Mouse (Mus musculus) forebrain, embryonic 11.5 days (tissue): ENCODE data around the gene Slc4a1ap. TPM values are rescaled to one million over a fixed set of nuclear protein-coding genes. Genes with fewer than 3 reads are reported as not detected.
"Not testable (repeated sequence)": the region's sequence is repeated elsewhere in the genome, so short reads cannot be mapped to it uniquely, and the experiment has no call there.

Experiments used
- ATAC-seq: fragments of 200-750 bp; cut with Nextera tagmentation; replicated peaks from 2 replicates; pipeline ENCODE4 v1.8.0; 2017; ENCODE audit warnings: moderate TSS enrichment; ENCODE audit not compliant: low FRiP score
- DNase-seq: peaks from one replicate; pipeline ENCODE4 v3.0.0-alpha.2; 2017; ENCODE audit warnings: low spot score
- H3K27ac ChIP-seq: fragments of 300-500 bp; sonication (generic); 2 replicates; pipeline ENCODE4 v1.5.1; 2014; ENCODE audit warnings: low read depth, low read length
- H3K27me3 ChIP-seq: fragments of 300-500 bp; sonication (generic); 2 replicates; pipeline ENCODE4 v1.6.1; 2014; ENCODE audit warnings: mild to moderate bottlenecking, low read length, mixed read lengths; ENCODE audit not compliant: control insufficient read depth, insufficient read depth
- H3K36me3 ChIP-seq: fragments of 300-500 bp; sonication (generic); 2 replicates; pipeline ENCODE4 v1.6.1; 2014; ENCODE audit warnings: mild to moderate bottlenecking, low read length, moderate library complexity, mixed read lengths; ENCODE audit not compliant: control insufficient read depth, insufficient read depth
- H3K4me1 ChIP-seq: fragments of 300-500 bp; sonication (generic); replicated peaks from 2 replicates; pipeline ENCODE4 v1.6.1; 2014; ENCODE audit warnings: low read length, mixed read lengths; ENCODE audit not compliant: control insufficient read depth, insufficient read depth
- H3K4me2 ChIP-seq: fragments of 300-500 bp; sonication (generic); 2 replicates; pipeline ENCODE4 v1.6.1; 2014; ENCODE audit warnings: low read depth, mild to moderate bottlenecking, low read length, moderate library complexity, mixed read lengths; ENCODE audit not compliant: severe bottlenecking
- H3K4me3 ChIP-seq: fragments of 300-500 bp; sonication (generic); 2 replicates; pipeline ENCODE4 v1.5.1; 2014; ENCODE audit warnings: low read depth, low read length
- H3K9ac ChIP-seq: fragments of 300-500 bp; sonication (generic); 2 replicates; pipeline ENCODE4 v1.6.1; 2014; ENCODE audit warnings: low read length
- H3K9me3 ChIP-seq: fragments of 300-500 bp; sonication (generic); 2 replicates; pipeline ENCODE4 v1.6.1; 2016; ENCODE audit warnings: low read length, mixed read lengths; ENCODE audit not compliant: control insufficient read depth
- WGBS: fragments of 180-500 bp; shearing (Covaris S2); extraction: QIAGEN DNeasy Blood & Tissue Kit; methylation state at CpG from one replicate; pipeline ENCODE4 v1.1.7; 2014; 5-methylcytosine and 5-hydroxymethylcytosine counted together
- polyA plus RNA-seq: library from polyadenylated mRNA; unstranded; fragments of >200 nt; fragmentation: Nextera tagmentation; extraction: Ambion mirVana; gene quantifications from 2 replicates; pipeline ENCODE4 v1.2.1, GENCODE M21; 2014

Slc4a1ap gene
- polyA plus RNA-seq, 1 experiment from 2014 or later, result 33.3 TPM

- peak; percentile 6 for DNase-seq
- H3K4me1 ChIP-seq, result no peaks in the 10 kb centered on the region
- 87% methylated on average over 6 of the region's 6 CpGs for WGBS
- H3K27ac ChIP-seq, result no peak overlapping the region
- H3K27me3 ChIP-seq, result no peaks in the 10 kb centered on the region
- H3K9ac ChIP-seq, result no peak overlapping the region
- ATAC-seq, result no peak
- no peaks in the 10 kb centered on the region for H3K9me3 ChIP-seq
- no peaks in the 10 kb centered on the region for H3K36me3 ChIP-seq
- H3K4me2 ChIP-seq, result no peak overlapping the region
- no peak overlapping the region for H3K4me3 ChIP-seq
These were observed 54.5 kb downstream of the Slc4a1ap start for GRCm38 (mm10) chr5:31581263-31581662.

GRCm38 (mm10) chr5:31581932-31582331 lies 55.1 kb downstream of the Slc4a1ap start:
- no peaks in the 10 kb centered on the region for H3K36me3 ChIP-seq
- H3K4me2 ChIP-seq, result no peak overlapping the region
- no peaks in the 10 kb centered on the region for H3K4me1 ChIP-seq
- no peak overlapping the region for H3K27ac ChIP-seq
- 76% methylated on average over 3 of the region's 3 CpGs for WGBS
- H3K9ac ChIP-seq, result no peak overlapping the region
- H3K27me3 ChIP-seq, result no peaks in the 10 kb centered on the region
- no peak for ATAC-seq
- H3K9me3 ChIP-seq, result no peaks in the 10 kb centered on the region
- no peak overlapping the region for H3K4me3 ChIP-seq
- peak; percentile 11 for DNase-seq

GRCm38 (mm10) chr5:31583261-31583660 lies 56.5 kb downstream of the Slc4a1ap start:
- DNase-seq (no peak), ATAC-seq (no peak)
- Histone ChIP-seq H3K9me3 (no peaks in the 10 kb centered on the region), H3K4me3 (no peak overlapping the region), H3K9ac (no peak overlapping the region), H3K27ac (no peak overlapping the region), H3K4me2 (no peak overlapping the region), H3K27me3 (no peaks in the 10 kb centered on the region), H3K36me3 (no peaks in the 10 kb centered on the region), H3K4me1 (no peaks in the 10 kb centered on the region)
- WGBS, result 75% methylated on average over 2 of the region's 2 CpGs

- no peak overlapping the region for H3K27ac ChIP-seq
- H3K9me3 ChIP-seq, result no peaks in the 10 kb centered on the region
- no peaks in the 10 kb centered on the region for H3K4me1 ChIP-seq
- DNase-seq (no peak), ATAC-seq (no peak)
- 93% methylated on average over 4 of the region's 4 CpGs for WGBS
- no peak overlapping the region for H3K9ac ChIP-seq
- no peaks in the 10 kb centered on the region for H3K36me3 ChIP-seq
- H3K4me3 ChIP-seq, result no peak overlapping the region
- no peaks in the 10 kb centered on the region for H3K27me3 ChIP-seq
- H3K4me2 ChIP-seq, result no peak overlapping the region
These were observed 58.7 kb downstream of the Slc4a1ap start for GRCm38 (mm10) chr5:31585526-31585925.

- no peaks in the 10 kb centered on the region for H3K9me3 ChIP-seq
- no peak for ATAC-seq
These were observed 61.2 kb downstream of the Slc4a1ap start for GRCm38 (mm10) chr5:31588016-31588415.

GRCm38 (mm10) chr5:31588672-31589071 lies 61.9 kb downstream of the Slc4a1ap start:
- H3K27me3 ChIP-seq, ATAC-seq, H3K36me3 ChIP-seq, H3K27ac ChIP-seq, H3K4me3 ChIP-seq, H3K9ac ChIP-seq, H3K4me1 ChIP-seq, H3K9me3 ChIP-seq, H3K4me2 ChIP-seq: not testable (repeated sequence)
- peak; percentile 49 for DNase-seq
- WGBS, result 78% methylated on average over 8 of the region's 8 CpGs

More at GRCm38 (mm10) chr5:31588016-31588415, 61.2 kb downstream of the Slc4a1ap start:
- no peak overlapping the region for H3K9ac ChIP-seq
- 78% methylated on average over 2 of the region's 2 CpGs for WGBS
- no peaks in the 10 kb centered on the region for H3K27me3 ChIP-seq
- no peaks in the 10 kb centered on the region for H3K4me1 ChIP-seq
- DNase-seq, result no peak
- H3K36me3 ChIP-seq, result no peaks in the 10 kb centered on the region
- H3K4me3 ChIP-seq, result no peak overlapping the region
- H3K27ac ChIP-seq, result no peak overlapping the region
- no peak overlapping the region for H3K4me2 ChIP-seq

- H3K27ac ChIP-seq, result no peak overlapping the region
- H3K4me3 ChIP-seq, result no peak overlapping the region
- peak; percentile 49 for DNase-seq
- no peaks in the 10 kb centered on the region for H3K4me1 ChIP-seq
- H3K9me3 ChIP-seq, result no peaks in the 10 kb centered on the region
- 71% methylated on average over 14 of the region's 14 CpGs for WGBS
- H3K9ac ChIP-seq, result no peak overlapping the region
- no peaks in the 10 kb centered on the region for H3K27me3 ChIP-seq
- no peaks in the 10 kb centered on the region for H3K36me3 ChIP-seq
- no peak for ATAC-seq
- no peak overlapping the region for H3K4me2 ChIP-seq
These were observed 63.0 kb downstream of the Slc4a1ap start for GRCm38 (mm10) chr5:31589711-31590319.

GRCm38 (mm10) chr5:31591122-31591521 lies 64.3 kb downstream of the Slc4a1ap start:
- no peak overlapping the region for H3K4me2 ChIP-seq
- no peak overlapping the region for H3K4me3 ChIP-seq
- H3K9me3 ChIP-seq, result no peaks in the 10 kb centered on the region
- H3K27ac ChIP-seq, result no peak overlapping the region
- ATAC-seq, result no peak
- H3K9ac ChIP-seq, result no peak overlapping the region
- WGBS, result 94% methylated on average over 7 of the region's 7 CpGs
- no peaks in the 10 kb centered on the region for H3K36me3 ChIP-seq
- H3K4me1 ChIP-seq, result no peaks in the 10 kb centered on the region
- no peak for DNase-seq
- no peaks in the 10 kb centered on the region for H3K27me3 ChIP-seq

GRCm38 (mm10) chr5:31595868-31596267 lies 69.1 kb downstream of the Slc4a1ap start:
- no peak overlapping the region for H3K4me2 ChIP-seq
- H3K4me3 ChIP-seq, result no peak overlapping the region
- no peak overlapping the region for H3K27ac ChIP-seq
- H3K9ac ChIP-seq, result no peak overlapping the region
- no peaks in the 10 kb centered on the region for H3K27me3 ChIP-seq
- no peaks in the 10 kb centered on the region for H3K36me3 ChIP-seq
- ATAC-seq, result no peak
- no peaks in the 10 kb centered on the region for H3K9me3 ChIP-seq
- H3K4me1 ChIP-seq, result 0 out of 2 replicates have a peak, but pooled peaks cover 4% of the 10 kb centered on the region
- peak; percentile 44 for DNase-seq
- 54% methylated on average over 4 of the region's 4 CpGs for WGBS
